Mouse (Mus musculus): ENCODE data around the gene Dpm1. TPM values are rescaled to one million over a fixed set of nuclear protein-coding genes. Genes with fewer than 3 reads are reported as not detected.
A peak's percentile ranks its signal among the peaks of the same experiment; 100 is the strongest.

Gene Dpm1
- polyA plus RNA-seq (2015; fragmentation: Nextera tagmentation; extraction: Ambion mirVana): 63.9 and 74.7 TPM in 2 replicates

DNA sequence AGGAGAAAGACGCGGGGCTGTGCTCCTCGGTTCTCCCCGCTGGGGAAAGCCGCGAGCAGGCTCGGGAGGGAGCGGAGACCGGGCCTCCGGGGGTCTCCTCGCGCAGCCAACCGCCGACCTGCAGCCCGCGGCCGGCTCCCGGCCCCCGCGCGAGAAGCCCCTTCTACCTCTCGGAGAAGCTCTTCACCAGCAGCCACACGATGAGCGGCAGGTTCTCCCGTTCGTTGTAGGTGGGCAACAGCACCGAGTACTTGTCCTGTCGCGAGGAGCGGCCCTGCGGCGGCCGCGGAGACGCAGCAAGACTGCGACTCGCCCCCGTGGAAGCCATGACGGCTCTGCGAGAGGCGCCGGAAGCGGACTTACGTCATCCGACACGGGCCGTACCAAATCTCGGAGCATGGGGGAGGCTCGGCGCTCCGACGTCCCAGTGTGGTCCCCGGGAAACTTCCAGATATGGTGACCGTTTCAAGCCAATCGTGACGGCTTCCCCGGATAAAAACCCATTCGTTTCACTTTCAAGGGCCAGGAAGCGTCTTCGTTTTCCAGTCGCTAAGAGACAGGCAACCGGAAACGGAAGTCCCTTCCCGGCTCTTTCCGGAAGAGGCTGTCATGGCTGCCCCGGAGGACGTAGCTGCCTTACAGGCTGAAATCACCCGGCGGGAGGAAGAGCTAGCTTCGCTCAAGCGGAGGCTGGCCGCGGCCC, at the start of gene Dpm1, which contains the start of the genes Gm20716 and Mocs3:
Dpm1 (minus strand) TSS at position 566 of the 703 bp plus-strand sequence.
Gm20716 (minus strand) TSS at position 339 of the 703 bp plus-strand sequence.
Mocs3 (plus strand) TSS at position 597 of the 703 bp plus-strand sequence.
- under 1% methylated on average over 73 of the region's 73 CpGs for WGBS

GRCm38 (mm10) chr2:168274374-168274935, 44.1 kb upstream of the Dpm1 start:
- Histone ChIP-seq H3K4me1 (peaks cover 7% of the 10 kb centered on the region; the same call in 1 of the 2 replicates), H3K27me3 (replicated peaks) (peaks cover 45% of the 10 kb centered on the region), H3K9ac (replicated peaks) (no peak overlapping the region), H3K4me3 (replicated peaks) (no peak overlapping the region), H3K9me3 (replicated peaks) (no peaks in the 10 kb centered on the region), H3K27ac (replicated peaks) (no peak overlapping the region), H3K36me3 (no peaks in the 10 kb centered on the region), H3K4me2 (no peak overlapping the region)
- 12% methylated on average over 11 of the region's 11 CpGs for WGBS
- ATAC-seq (ENCODE audit: low FRiP score): no peak

More for the DNA sequence above, at the start of gene Dpm1, which contains the start of the genes Gm20716 and Mocs3:
- Histone ChIP-seq H3K27me3 (replicated peaks) (no peaks in the 10 kb centered on the region), H3K36me3 (peaks cover 36% of the 10 kb centered on the region), H3K27ac (replicated peaks) (peak within 1 kb of the TSS; percentile 98), H3K4me3 (replicated peaks) (peak within 1 kb of the TSS; percentile 96), H3K4me1 (peaks cover 52% of the 10 kb centered on the region), H3K9ac (replicated peaks) (peak within 1 kb of the TSS; percentile 84), H3K4me2 (peak within 1 kb of the TSS; percentile 99), H3K9me3 (replicated peaks) (no peaks in the 10 kb centered on the region)
- ATAC-seq (ENCODE audit: low FRiP score): peak; percentile 93

- no peaks in the 10 kb centered on the region for H3K9me3 ChIP-seq (replicated peaks)
- ATAC-seq (ENCODE audit: low FRiP score): no peak
- H3K9ac ChIP-seq (replicated peaks): no peak overlapping the region
- peaks cover 7% of the 10 kb centered on the region; the same call in 1 of the 2 replicates for H3K4me1 ChIP-seq
- 49% methylated on average over 9 of the region's 9 CpGs for WGBS
- H3K4me2 ChIP-seq: no peak overlapping the region
- H3K27me3 ChIP-seq (replicated peaks): peaks cover 37% of the 10 kb centered on the region
- no peak overlapping the region for H3K27ac ChIP-seq (replicated peaks)
- H3K4me3 ChIP-seq (replicated peaks): no peak overlapping the region
- H3K36me3 ChIP-seq: no peaks in the 10 kb centered on the region
These were observed 43.0 kb upstream of the Dpm1 start for GRCm38 (mm10) chr2:168273387-168273786.

- no peak overlapping the region for H3K4me2 ChIP-seq
- H3K27me3 ChIP-seq (replicated peaks): 0 out of 2 replicates have a peak, but pooled peaks cover under 1% of the 10 kb centered on the region
- no peak for ATAC-seq (ENCODE audit: low FRiP score)
- no peak overlapping the region for H3K9ac ChIP-seq (replicated peaks)
- no peaks in the 10 kb centered on the region for H3K9me3 ChIP-seq (replicated peaks)
- no peak overlapping the region for H3K4me3 ChIP-seq (replicated peaks)
- WGBS: 42% methylated on average over 7 of the region's 7 CpGs
- no peak overlapping the region for H3K27ac ChIP-seq (replicated peaks)
- H3K4me1 ChIP-seq: no peaks in the 10 kb centered on the region; the same call in 1 of the 2 replicates
- no peaks in the 10 kb centered on the region for H3K36me3 ChIP-seq
These were observed 37.6 kb upstream of the Dpm1 start for GRCm38 (mm10) chr2:168268033-168268432.

DNA sequence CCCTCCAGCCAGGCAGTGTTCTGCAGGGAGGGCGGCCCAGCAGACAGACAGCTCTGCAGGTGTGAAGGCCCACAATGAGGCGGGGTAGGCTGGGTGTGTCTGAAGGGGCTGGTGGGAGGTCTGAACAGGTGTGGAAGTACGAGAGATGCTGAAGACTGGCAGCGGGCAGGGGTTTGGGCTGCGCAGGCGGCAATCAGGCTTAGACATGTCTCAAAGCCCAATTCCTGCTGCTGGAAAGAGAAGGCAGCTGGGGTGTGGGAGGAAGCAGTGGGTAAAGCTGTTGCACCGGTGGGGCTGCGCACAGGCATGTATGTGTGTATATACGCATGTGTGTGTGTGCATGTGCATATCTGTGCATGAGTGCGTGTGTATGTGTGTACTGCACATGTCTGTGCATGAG, 30.5 kb upstream of the Dpm1 start:
- Histone ChIP-seq H3K4me3 (replicated peaks) (no peak overlapping the region), H3K4me2 (no peak overlapping the region), H3K27me3 (replicated peaks) (no peaks in the 10 kb centered on the region), H3K27ac (replicated peaks) (no peak overlapping the region), H3K9ac (replicated peaks) (no peak overlapping the region), H3K4me1 (no peaks in the 10 kb centered on the region), H3K36me3 (no peaks in the 10 kb centered on the region), H3K9me3 (replicated peaks) (no peaks in the 10 kb centered on the region)
- ATAC-seq (ENCODE audit: low FRiP score): no peak
- WGBS: 90% methylated on average over 10 of the region's 10 CpGs

- ATAC-seq (ENCODE audit: low FRiP score): no peak
- H3K9me3 ChIP-seq (replicated peaks): no peaks in the 10 kb centered on the region
- no peaks in the 10 kb centered on the region for H3K36me3 ChIP-seq
- H3K27me3 ChIP-seq (replicated peaks): no peaks in the 10 kb centered on the region
- H3K4me2 ChIP-seq: no peak overlapping the region
- no peak overlapping the region for H3K27ac ChIP-seq (replicated peaks)
- H3K4me3 ChIP-seq (replicated peaks): no peak overlapping the region
- no peaks in the 10 kb centered on the region for H3K4me1 ChIP-seq
- WGBS: 85% methylated on average over 3 of the region's 3 CpGs
- H3K9ac ChIP-seq (replicated peaks): no peak overlapping the region
These were observed 29.7 kb upstream of the Dpm1 start for GRCm38 (mm10) chr2:168260124-168260523.

DNA sequence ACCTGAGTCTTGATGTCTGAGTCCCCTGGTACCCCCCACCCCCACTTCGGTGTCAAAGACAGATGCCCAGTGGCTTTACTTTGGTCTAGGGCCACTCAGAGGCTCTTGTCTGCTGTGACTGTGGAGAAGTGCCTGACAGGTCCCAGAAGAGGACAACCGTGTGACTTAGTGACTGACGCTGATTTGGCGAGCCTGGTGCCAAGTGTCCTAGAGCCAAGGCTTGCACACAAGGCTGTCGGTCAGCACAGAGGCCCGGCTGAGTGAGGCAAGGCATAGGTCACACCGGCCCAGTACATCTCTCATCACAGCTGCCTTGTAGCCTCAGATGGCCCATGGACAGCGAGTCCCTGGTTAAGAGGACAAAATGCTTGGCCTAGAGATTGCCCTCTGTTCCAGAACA, 28.7 kb upstream of the Dpm1 start:
- Histone ChIP-seq H3K27me3 (replicated peaks) (no peaks in the 10 kb centered on the region), H3K27ac (replicated peaks) (no peak overlapping the region), H3K4me1 (no peaks in the 10 kb centered on the region), H3K4me2 (no peak overlapping the region), H3K9ac (replicated peaks) (no peak overlapping the region), H3K4me3 (replicated peaks) (no peak overlapping the region), H3K36me3 (no peaks in the 10 kb centered on the region), H3K9me3 (replicated peaks) (no peaks in the 10 kb centered on the region)
- ATAC-seq (ENCODE audit: low FRiP score): no peak
- WGBS: 90% methylated on average over 8 of the region's 8 CpGs

- 89% methylated on average over 4 of the region's 4 CpGs for WGBS
- Histone ChIP-seq H3K4me1 (no peaks in the 10 kb centered on the region), H3K9ac (replicated peaks) (no peak overlapping the region), H3K4me2 (no peak overlapping the region), H3K27ac (replicated peaks) (no peak overlapping the region), H3K27me3 (replicated peaks) (no peaks in the 10 kb centered on the region), H3K36me3 (no peaks in the 10 kb centered on the region), H3K4me3 (replicated peaks) (no peak overlapping the region), H3K9me3 (replicated peaks) (no peaks in the 10 kb centered on the region)
- ATAC-seq (ENCODE audit: low FRiP score): no peak
These were observed 26.8 kb upstream of the Dpm1 start for GRCm38 (mm10) chr2:168257188-168257587.

GRCm38 (mm10) chr2:168256506-168256905, 26.1 kb upstream of the Dpm1 start:
- H3K4me2 ChIP-seq: no peak overlapping the region

GRCm38 (mm10) chr2:168253822-168254221, 23.4 kb upstream of the Dpm1 start:
- no peak for ATAC-seq (ENCODE audit: low FRiP score)
- WGBS: 68% methylated on average over 7 of the region's 7 CpGs
- peaks cover 5% of the 10 kb centered on the region; the same call in 1 of the 2 replicates for H3K27me3 ChIP-seq (replicated peaks)
- no peaks in the 10 kb centered on the region for H3K4me1 ChIP-seq
- H3K9me3 ChIP-seq (replicated peaks): no peaks in the 10 kb centered on the region
- no peak overlapping the region for H3K9ac ChIP-seq (replicated peaks)
- H3K4me3 ChIP-seq (replicated peaks): no peak overlapping the region
- no peak overlapping the region for H3K4me2 ChIP-seq
- H3K27ac ChIP-seq (replicated peaks): no peak overlapping the region
- no peaks in the 10 kb centered on the region for H3K36me3 ChIP-seq

More at GRCm38 (mm10) chr2:168256506-168256905, 26.1 kb upstream of the Dpm1 start:
- H3K36me3 ChIP-seq: no peaks in the 10 kb centered on the region
- H3K4me3 ChIP-seq (replicated peaks): no peak overlapping the region
- no peaks in the 10 kb centered on the region for H3K9me3 ChIP-seq (replicated peaks)
- H3K27ac ChIP-seq (replicated peaks): no peak overlapping the region
- no peak overlapping the region for H3K9ac ChIP-seq (replicated peaks)
- no peaks in the 10 kb centered on the region for H3K4me1 ChIP-seq
- 0 out of 2 replicates have a peak, but pooled peaks cover 1% of the 10 kb centered on the region for H3K27me3 ChIP-seq (replicated peaks)
- ATAC-seq (ENCODE audit: low FRiP score): no peak
- 83% methylated on average over 3 of the region's 3 CpGs for whole genome bisulfite sequencing

DNA sequence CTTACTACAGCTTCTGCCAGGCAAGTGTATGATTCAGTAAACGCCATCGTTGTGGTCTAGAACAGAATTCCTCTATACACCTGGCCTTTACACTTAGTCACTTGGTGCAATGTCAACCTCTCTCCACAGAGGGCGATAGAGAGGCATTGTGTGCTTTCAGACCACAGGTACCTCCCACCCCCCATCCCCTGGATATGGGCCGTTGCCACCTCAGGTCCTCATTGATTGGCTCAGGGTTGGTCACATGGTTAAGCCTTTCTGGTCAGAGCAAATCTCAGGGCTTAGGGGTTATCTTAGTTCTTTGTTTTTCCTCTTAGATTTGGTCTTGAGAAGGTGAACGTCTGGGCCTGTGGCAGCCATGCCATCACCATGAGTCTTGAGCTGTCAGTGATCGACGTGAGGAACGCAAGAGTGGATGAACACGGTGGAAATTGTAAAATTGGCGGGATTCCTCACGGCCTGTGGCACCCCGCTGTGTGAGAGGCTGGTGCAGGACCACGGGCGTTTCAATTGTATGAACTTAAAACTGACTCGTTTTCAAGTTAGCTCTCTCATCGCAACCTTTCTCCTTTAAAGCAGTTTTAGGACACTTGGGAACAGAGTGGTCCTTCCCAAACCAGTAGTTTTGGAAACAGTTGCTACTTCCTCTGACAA, 22.4 kb upstream of the Dpm1 start:
- WGBS: 14% methylated on average over 16 of the region's 16 CpGs
- H3K27ac ChIP-seq (replicated peaks): no peak overlapping the region
- 0 out of 2 replicates have a peak overlapping the region, but pooled peaks have one; percentile 9 for H3K4me2 ChIP-seq
- no peaks in the 10 kb centered on the region for H3K9me3 ChIP-seq (replicated peaks)
- no peak overlapping the region for H3K9ac ChIP-seq (replicated peaks)
- no peaks in the 10 kb centered on the region for H3K4me1 ChIP-seq
- H3K4me3 ChIP-seq (replicated peaks): no peak overlapping the region
- peaks cover 5% of the 10 kb centered on the region; the same call in 1 of the 2 replicates for H3K27me3 ChIP-seq (replicated peaks)
- H3K36me3 ChIP-seq: no peaks in the 10 kb centered on the region
- 0 out of 2 replicates have a peak, but pooled peaks have one; percentile 50 for ATAC-seq (ENCODE audit: low FRiP score)
